Mouse (Mus musculus): ENCODE data around the gene Ccdc194. TPM values are rescaled to one million over a fixed set of nuclear protein-coding genes. Genes with fewer than 3 reads are reported as not detected.
"Not testable (repeated sequence)": the region's sequence is repeated elsewhere in the genome, so short reads cannot be mapped to it uniquely, and the experiment has no call there.

The Ccdc194 gene
- polyA plus RNA-seq, 1 experiment from 2014 or later = 0.49 TPM

DNA sequence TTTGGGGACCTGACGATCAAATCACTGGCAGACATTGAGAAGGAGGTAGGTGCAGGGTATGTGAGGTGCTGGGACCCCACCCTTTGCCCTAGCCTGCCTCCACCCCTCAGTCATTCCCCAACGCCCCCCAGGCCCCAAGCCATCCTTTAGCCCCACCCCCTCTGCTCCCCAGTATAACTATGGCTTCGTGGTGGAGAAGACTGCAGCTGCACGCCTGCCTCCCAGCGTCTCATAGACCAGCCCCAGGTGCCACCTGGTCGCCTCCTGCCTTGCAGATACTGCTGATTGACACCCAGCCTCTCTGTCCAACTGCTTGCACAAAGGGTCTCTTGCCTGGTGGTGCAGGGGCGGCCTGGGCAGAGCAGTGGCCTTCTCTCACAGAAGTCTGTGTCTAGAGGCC is 22.1 kb upstream of the Ccdc194 start:
- no peak overlapping the region for H3K27ac ChIP-seq
- H3K4me2 ChIP-seq = no peak overlapping the region
- H3K27me3 ChIP-seq = no peaks in the 10 kb centered on the region
- no peaks in the 10 kb centered on the region for H3K9me3 ChIP-seq
- 86% methylated on average over 7 of the region's 7 CpGs for WGBS
- peaks cover 9% of the 10 kb centered on the region for H3K4me1 ChIP-seq (replicated peaks)
- no peak overlapping the region for H3K9ac ChIP-seq
- no peak overlapping the region for H3K4me3 ChIP-seq
- H3K36me3 ChIP-seq = peaks cover 41% of the 10 kb centered on the region
- ATAC-seq (ENCODE audit: low FRiP score) = no peak

DNA sequence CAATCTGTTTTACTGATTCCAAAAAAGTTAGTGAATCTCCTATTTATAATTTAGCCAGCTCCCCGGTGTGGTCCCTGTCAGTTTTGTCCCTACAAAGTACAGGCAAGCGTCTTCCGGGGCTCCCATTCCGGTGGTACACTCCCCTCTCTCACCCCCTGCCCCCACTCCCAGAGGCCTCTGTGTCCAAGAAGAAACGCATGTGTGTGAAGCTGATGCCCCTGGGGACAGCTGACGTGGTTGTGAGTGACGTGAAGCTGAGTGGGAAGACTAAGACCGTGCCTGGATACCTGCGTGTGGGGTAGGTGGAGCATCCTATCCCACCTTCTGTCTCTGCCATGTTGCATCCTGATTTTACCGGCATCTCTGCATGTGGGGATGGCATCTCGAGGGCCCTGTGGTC is 19.5 kb upstream of the Ccdc194 start:
- H3K27me3 ChIP-seq = no peaks in the 10 kb centered on the region
- no peak overlapping the region for H3K4me3 ChIP-seq
- no peak overlapping the region for H3K4me2 ChIP-seq
- peaks cover 41% of the 10 kb centered on the region for H3K36me3 ChIP-seq
- ATAC-seq (ENCODE audit: low FRiP score) = no peak
- no peak overlapping the region for H3K27ac ChIP-seq
- peaks cover 9% of the 10 kb centered on the region for H3K4me1 ChIP-seq (replicated peaks)
- no peaks in the 10 kb centered on the region for H3K9me3 ChIP-seq
- H3K9ac ChIP-seq = no peak overlapping the region
- 92% methylated on average over 11 of the region's 11 CpGs for WGBS

DNA sequence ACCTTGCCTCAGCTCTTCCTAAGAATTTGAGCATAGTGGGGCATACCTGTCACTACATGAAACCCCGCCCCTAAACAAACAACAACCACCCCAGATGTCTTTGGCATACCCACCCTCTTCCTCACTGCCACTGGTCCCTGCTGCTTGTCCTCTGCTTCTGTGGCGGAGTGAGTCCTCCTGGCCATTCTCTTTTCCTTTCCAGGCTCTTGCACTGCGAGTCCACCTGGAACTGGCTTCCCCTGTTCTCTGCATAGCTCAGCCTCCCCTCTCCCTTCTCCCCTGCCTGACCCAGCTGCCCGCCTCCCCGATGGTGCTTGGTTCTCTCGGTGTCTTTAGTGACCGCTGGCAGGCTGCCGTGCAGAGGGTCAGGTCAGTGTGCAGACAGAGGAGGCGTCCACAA is 18.2 kb upstream of the Ccdc194 start:
- H3K36me3 ChIP-seq = peaks cover 34% of the 10 kb centered on the region
- 90% methylated on average over 9 of the region's 9 CpGs for WGBS
- H3K27ac ChIP-seq = no peak overlapping the region
- no peaks in the 10 kb centered on the region for H3K9me3 ChIP-seq
- no peak for ATAC-seq (ENCODE audit: low FRiP score)
- H3K4me3 ChIP-seq = peak overlapping the region; percentile 87
- H3K4me2 ChIP-seq = peak overlapping the region; percentile 76
- 0 out of 2 replicates have a peak, but pooled peaks cover 4% of the 10 kb centered on the region for H3K27me3 ChIP-seq
- H3K9ac ChIP-seq = peak overlapping the region; percentile 91
- H3K4me1 ChIP-seq (replicated peaks) = peaks cover 9% of the 10 kb centered on the region

DNA sequence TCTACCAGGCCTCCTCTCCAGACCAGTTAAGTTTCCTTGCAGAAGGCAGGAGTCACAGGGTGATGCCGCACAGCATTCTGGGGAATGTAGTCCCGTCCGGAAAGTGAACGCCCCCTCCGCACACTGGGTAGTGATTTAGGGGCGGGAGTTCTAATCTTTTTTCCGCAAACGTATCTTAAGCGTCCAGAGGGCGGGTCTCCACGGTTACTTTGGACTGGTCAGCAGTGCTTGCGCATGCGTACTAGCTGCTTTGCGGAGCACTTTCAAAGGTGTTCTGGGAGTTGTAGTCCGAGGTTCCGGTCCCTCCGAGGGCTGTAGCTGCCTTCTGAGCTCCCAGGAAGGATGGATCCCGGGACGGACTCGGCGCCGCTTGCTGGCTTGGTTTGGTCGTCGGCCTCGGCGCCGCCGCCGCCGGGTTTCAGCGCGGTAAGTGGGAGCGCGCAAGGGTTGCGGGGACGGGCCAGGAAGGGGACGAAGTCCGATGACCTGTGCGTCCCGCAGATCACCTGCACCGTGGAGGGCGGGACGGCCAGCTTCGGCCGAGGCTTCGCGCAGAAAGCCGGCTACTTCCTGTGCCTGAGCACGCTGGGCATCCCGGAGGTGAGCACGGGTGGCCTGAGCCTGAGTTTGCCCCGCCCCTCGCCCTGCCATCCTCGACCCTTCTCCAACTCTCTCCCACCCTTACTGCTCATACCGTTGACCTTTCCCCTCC is 17.3 kb upstream of the Ccdc194 start, which contains the start of gene Mvb12a:
Mvb12a (plus strand) TSS at position 291 of the 712 bp plus-strand sequence.
- under 1% methylated on average over 55 of the region's 55 CpGs for WGBS
- peaks cover 9% of the 10 kb centered on the region for H3K4me1 ChIP-seq (replicated peaks)
- peak; percentile 94 for ATAC-seq (ENCODE audit: low FRiP score)
- no peaks in the 10 kb centered on the region for H3K9me3 ChIP-seq
- peak within 1 kb of the TSS; percentile 87 for H3K4me3 ChIP-seq
- H3K27ac ChIP-seq = peak within 1 kb of the TSS; percentile 79
- peaks cover 26% of the 10 kb centered on the region for H3K36me3 ChIP-seq
- peak within 1 kb of the TSS; percentile 76 for H3K4me2 ChIP-seq
- H3K27me3 ChIP-seq = peaks cover 13% of the 10 kb centered on the region
- peak within 1 kb of the TSS; percentile 91 for H3K9ac ChIP-seq

DNA sequence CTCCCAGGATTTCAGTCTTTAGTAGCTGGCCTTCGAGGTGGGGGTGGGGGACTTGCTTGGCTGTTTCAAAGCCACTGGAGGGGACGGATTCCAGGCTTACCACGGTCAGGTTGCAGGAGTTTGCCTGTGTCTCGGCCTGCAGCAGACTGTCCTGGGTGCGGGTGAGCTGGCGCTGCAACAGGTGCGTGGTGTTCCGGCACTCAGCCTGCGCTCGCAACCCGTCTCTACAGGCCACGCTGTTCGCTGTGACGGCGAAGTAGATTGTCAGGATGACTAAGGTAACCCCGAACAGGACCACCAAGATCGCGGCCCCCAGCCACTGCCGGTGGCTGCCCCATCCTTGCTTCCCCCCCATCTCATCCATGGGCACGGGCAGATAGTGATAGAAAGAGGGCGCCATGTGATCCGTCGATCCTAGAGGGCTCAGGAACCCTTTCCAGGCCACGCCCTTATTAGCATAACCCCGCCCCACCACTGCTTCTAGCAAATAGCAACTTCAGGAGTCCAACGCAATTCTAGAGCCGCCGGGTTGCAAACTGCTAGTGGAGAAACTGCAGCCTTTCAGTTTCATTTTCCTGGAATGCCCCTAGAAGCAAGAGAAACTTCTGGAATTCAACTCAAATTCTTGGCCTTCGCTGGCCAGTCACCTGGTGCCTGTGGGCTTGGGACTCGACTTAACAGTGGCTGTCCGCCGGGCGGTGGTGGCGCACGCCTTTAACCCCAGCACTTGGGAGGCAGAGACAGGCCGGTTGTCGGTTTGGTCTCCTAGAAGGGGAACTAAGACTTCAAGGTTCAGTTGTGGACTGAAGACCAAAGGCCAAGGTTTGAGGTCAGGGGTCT is 11.7 kb upstream of the Ccdc194 start, which contains the start of gene Bst2:
Bst2 (minus strand) TSS at position 429 of the 840 bp plus-strand sequence.
- Histone ChIP-seq H3K36me3 (no peaks in the 10 kb centered on the region), H3K4me3 (peak within 1 kb of the TSS; percentile 28), H3K4me1 (replicated peaks) (peaks cover 10% of the 10 kb centered on the region), H3K9ac (peak within 1 kb of the TSS; percentile 24; the same call in 1 of the 2 replicates), H3K27me3 (peaks cover 34% of the 10 kb centered on the region), H3K27ac (no peak within 1 kb of the TSS), H3K4me2 (peak within 1 kb of the TSS; percentile 52), H3K9me3 (no peaks in the 10 kb centered on the region)
- WGBS = 4% methylated on average over 37 of the region's 37 CpGs
- ATAC-seq (ENCODE audit: low FRiP score) = 0 out of 2 replicates have a peak, but pooled peaks have one; percentile 41

DNA sequence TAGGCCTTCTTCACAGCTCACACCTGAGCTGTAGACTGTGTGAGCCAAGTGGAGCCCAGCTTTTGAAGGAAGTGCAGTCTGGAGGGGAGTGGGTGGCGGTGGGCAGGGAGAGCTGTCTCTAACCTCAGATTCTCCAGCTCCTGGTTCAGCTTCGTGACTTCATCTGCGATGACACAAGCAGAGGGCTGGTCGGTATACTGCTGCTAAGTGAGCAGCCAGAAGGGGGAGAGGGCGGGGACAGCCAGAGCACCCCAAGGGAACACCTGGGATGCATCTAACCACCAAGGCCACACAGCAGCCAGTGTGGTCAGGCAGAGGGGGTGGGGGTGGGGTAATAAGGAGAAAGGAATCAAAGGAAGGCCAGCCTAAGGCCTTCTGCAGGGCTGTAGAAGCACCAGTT is 10.2 kb upstream of the Ccdc194 start:
- no peak for ATAC-seq (ENCODE audit: low FRiP score)
- H3K27ac ChIP-seq = no peak overlapping the region
- peaks cover 34% of the 10 kb centered on the region for H3K27me3 ChIP-seq
- no peak overlapping the region for H3K4me3 ChIP-seq
- no peaks in the 10 kb centered on the region for H3K36me3 ChIP-seq
- H3K4me2 ChIP-seq = no peak overlapping the region
- peaks cover 10% of the 10 kb centered on the region for H3K4me1 ChIP-seq (replicated peaks)
- no peak overlapping the region for H3K9ac ChIP-seq
- WGBS = 68% methylated on average over 5 of the region's 5 CpGs
- H3K9me3 ChIP-seq = no peaks in the 10 kb centered on the region

DNA sequence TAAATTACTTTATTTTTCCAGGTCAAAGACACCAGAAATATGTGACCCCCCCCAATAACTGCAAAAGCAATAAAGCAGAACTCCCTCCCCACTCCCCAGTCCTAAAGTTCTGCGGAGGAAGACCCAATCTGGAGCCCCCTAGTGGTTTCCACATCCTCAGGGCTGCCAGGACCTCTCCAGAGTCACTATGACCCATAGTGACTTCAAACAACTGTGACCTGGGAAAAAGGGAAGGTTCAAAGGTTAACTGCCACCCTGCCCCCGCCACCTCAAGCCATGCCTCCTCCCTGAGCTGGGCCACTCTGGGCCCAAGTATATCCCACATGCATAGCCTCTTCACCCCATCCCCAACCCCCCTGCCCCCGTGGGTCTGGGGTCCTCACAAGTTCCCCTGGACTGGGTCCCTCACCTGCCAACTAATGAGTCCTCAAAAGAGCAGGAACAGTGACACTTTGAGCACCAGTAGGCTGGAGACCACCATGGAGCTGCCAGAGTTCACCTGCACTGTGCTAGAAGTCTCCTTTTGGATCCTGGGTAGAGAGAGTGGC is 8.8 kb upstream of the Ccdc194 start:
- no peak for ATAC-seq (ENCODE audit: low FRiP score)
- H3K4me3 ChIP-seq = no peak overlapping the region
- H3K27ac ChIP-seq = no peak overlapping the region
- peaks cover 10% of the 10 kb centered on the region for H3K4me1 ChIP-seq (replicated peaks)
- H3K27me3 ChIP-seq = peaks cover 34% of the 10 kb centered on the region
- H3K4me2 ChIP-seq = no peak overlapping the region
- no peaks in the 10 kb centered on the region for H3K36me3 ChIP-seq
- no peak overlapping the region for H3K9ac ChIP-seq
- H3K9me3 ChIP-seq = no peaks in the 10 kb centered on the region
- 34% methylated on average over 3 of the region's 3 CpGs for WGBS

DNA sequence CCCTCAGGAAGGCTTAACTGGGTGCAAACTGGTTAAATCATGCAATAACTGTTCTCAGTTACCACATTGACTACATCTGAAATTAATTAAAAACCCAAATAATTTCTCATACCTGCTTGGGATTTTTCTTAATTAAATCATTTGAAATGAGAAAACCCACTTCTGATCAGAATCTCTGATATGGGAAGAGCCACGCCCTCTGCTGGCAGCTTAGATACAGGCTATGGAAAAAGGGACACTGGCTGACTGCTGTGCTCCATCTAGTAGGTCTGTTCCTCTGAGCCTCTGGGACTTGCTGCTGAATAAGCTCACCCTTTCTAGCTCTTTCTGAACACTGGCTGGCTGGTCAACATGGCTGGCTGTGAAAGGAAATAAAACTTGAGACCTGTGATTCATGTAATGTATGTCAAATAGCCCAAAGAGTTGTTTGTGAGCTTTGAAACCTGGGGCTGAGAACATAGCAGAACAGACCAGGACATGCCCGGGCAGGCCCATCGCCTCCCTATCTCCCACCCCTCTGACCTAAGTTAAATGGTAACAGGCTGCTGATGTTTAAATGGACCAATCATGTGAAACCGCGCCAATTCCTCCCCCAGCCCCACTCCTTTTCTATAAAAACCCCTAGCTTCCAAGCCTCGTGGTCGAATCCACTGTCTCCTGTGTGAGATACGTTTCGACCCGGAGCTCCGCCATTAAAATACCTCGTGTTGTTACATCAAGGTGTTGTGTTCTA is 5.4 kb upstream of the Ccdc194 start:
- WGBS = 67% methylated on average over 7 of the region's 12 CpGs
- H3K36me3 ChIP-seq; H3K4me1 ChIP-seq (replicated peaks); ATAC-seq (ENCODE audit: low FRiP score); H3K4me2 ChIP-seq; H3K9me3 ChIP-seq; H3K4me3 ChIP-seq; H3K27ac ChIP-seq; H3K9ac ChIP-seq: not testable (repeated sequence)
- H3K27me3 ChIP-seq = peaks cover 32% of the 10 kb centered on the region

DNA sequence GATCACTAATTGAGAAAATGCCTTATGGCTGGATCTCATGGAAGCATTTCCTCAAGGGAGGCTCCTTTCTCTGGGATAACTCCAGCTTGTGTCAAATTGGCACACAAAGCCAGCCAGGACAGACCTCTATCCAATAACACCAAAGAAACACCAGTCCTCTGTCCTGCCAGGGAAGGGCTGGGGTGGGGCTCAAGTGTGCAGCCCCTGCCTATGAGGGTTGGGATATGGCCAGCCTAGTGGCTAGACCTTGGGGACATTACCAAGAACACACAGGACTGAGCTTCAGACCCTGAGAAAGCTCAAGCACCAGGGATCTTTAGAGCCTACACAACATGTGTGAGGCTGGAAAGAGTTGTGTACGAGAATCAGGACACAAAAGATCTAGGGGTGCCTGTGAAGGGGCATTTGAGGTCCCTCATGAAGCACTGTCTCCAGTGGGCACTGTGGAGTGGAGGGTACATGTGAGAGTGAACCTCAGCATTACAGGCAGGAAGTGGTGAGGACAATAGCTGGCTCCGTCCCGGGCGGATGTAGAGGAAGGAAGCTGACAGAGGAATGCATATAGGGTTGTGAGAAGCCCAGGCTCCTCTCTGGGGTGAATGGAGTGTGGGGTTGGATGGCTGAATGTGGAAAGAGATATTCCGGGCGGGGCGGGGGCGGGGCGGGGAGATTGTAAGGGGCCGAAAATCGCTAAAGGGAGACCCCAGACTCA is 3.0 kb upstream of the Ccdc194 start:
- peaks cover 53% of the 10 kb centered on the region for H3K27me3 ChIP-seq
- H3K9me3 ChIP-seq = no peaks in the 10 kb centered on the region
- peaks cover 13% of the 10 kb centered on the region; the same call in 1 of the 2 replicates for H3K4me1 ChIP-seq (replicated peaks)
- ATAC-seq (ENCODE audit: low FRiP score) = no peak
- no peaks in the 10 kb centered on the region for H3K36me3 ChIP-seq
- 83% methylated on average over 11 of the region's 11 CpGs for WGBS
- H3K27ac ChIP-seq = peak overlapping the region; percentile 55; the same call in 1 of the 2 replicates
- no peak overlapping the region for H3K4me2 ChIP-seq
- H3K4me3 ChIP-seq = no peak overlapping the region
- no peak overlapping the region for H3K9ac ChIP-seq

DNA sequence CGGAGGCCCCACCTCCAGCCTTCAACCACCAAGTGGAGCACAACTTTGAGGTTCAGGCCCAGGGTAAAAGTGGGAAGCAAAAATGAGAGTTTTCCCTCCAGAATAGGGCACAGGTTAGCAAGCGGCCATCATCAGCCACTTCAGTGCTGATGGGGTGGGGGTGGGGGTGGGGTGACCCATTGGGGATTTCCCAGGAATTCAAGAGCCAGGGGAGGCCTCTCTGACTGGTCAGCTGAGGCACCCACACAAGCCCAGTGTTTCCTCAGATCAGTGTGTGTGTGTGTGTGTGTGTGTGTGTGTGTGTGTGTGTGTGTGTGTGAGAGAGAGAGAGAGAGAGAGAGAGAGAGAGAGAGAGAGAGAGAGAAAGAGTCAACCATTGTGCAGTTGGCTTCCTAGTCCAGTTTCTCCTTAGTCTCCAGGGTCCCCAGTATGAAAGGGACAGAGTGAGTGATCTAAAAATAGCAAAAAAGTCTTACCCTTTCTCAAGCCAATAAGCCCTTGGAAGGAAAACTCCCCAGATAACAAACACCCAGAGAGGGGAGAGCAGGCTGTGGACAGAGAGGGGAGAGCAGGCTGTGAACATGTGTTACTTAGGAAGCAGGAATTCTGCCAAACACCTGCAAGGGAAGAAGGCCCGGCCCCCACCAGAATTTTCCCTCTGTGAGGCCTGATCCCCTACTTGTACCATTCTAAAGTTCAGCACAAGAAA is 1.8 kb upstream of the Ccdc194 start:
- 42% methylated on average over 3 of the region's 3 CpGs for WGBS

DNA sequence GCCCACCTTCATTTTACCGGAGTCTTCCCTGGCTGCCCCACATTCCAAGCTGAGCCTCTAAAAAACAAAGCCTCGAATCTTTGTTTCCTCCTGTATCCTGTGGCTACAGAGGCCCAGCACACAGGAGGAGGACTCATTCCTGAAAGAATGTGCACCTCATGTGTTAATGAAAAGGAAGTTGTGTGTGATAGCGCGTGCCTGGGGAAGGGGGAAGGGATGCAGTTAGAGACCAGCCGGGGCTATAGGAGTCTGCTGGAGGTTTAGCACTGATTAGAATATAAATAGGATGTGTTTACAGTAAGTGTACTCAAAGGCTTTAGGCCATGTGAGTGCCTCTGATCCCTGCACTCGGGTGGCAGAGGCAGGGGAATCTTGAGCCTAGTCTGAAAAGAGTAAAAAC is 761 bp upstream of the Ccdc194 start:
- no peaks in the 10 kb centered on the region for H3K9me3 ChIP-seq
- no peak for ATAC-seq (ENCODE audit: low FRiP score)
- H3K4me3 ChIP-seq = no peak overlapping the region
- H3K4me1 ChIP-seq (replicated peaks) = peaks cover 17% of the 10 kb centered on the region
- H3K27me3 ChIP-seq = peaks cover 66% of the 10 kb centered on the region
- H3K4me2 ChIP-seq = no peak overlapping the region
- WGBS = 7% methylated on average over 6 of the region's 6 CpGs
- H3K36me3 ChIP-seq = no peaks in the 10 kb centered on the region
- no peak overlapping the region for H3K9ac ChIP-seq
- no peak overlapping the region for H3K27ac ChIP-seq

More for the DNA sequence above, 1.8 kb upstream of the Ccdc194 start:
- Histone ChIP-seq H3K36me3 (no peaks in the 10 kb centered on the region), H3K4me1 (replicated peaks) (peaks cover 13% of the 10 kb centered on the region; the same call in 1 of the 2 replicates), H3K27ac (no peak overlapping the region), H3K9ac (no peak overlapping the region), H3K27me3 (peaks cover 63% of the 10 kb centered on the region), H3K4me3 (no peak overlapping the region), H3K4me2 (no peak overlapping the region), H3K9me3 (no peaks in the 10 kb centered on the region)
- ATAC-seq (ENCODE audit: low FRiP score) = no peak

All from hindbrain, embryonic 13.5 days (tissue).